In the genomic region with DNA sequence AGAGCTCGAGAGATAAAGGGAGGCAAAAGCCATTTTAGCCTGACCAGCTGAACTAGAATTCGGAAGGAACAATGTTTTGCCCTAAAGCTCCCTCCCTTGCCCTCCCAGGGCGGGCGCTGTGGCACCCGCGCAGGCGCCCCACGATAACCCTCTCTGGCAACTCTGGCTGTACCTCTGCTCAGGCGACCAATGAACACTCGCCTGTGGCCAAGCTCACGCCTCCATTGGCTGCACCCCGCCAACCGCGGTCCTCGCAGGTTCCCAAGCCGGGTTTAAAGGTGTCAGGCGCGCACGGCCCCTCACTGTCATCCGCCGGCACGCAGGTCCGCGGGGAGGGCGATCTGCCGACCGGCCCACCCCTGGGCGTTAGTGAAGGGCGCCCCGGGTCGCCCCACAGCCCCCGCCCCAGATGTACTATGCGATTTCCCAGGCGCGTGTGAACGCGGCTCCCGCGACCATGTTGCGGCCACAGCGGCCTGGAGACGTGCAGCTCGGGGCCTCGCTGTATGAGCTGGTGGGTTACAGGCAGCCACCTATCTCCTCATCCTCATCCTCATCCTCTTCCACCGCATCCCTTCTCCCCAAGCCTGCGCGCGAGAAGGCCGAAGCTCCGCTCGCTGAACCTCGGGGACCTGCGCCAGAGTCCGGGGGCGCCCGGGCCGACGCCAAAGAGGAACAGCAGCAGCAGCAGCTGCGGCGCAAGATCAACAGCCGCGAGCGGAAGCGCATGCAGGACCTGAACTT, we compare ENCODE assay signal across 8 mouse cellular contexts. TPM values are rescaled to one million over a fixed set of nuclear protein-coding genes. Genes with fewer than 3 reads are reported as not detected.
DNase-seq lines count a peak whose midpoint lies in the region; ATAC-seq and TF ChIP-seq lines count a peak whose summit lies in the region.

A gene (plus strand): TSS at position 305 of the 744 bp plus-strand sequence.

- no peak within 1 kb of the TSS for H3K27ac ChIP-seq in embryonic facial prominence, embryonic 13.5 days
- no peak within 1 kb of the TSS for H3K27ac ChIP-seq in heart, embryonic 10.5 days
- H3K27ac ChIP-seq in kidney, embryonic 15.5 days: no peak within 1 kb of the TSS
- H3K27ac ChIP-seq in limb, embryonic 14.5 days (replicated peaks; ENCODE audit: low read depth, low read length): no peak within 1 kb of the TSS
- peak within 1 kb of the TSS; percentile 67; the same call in 1 of the 2 replicates for H3K27ac ChIP-seq in midbrain, postnatal 0 days (ENCODE audit: low read depth, low read length)

- peak within 1 kb of the TSS; percentile 51 for H3K9ac ChIP-seq in embryonic facial prominence, embryonic 13.5 days
- H3K9ac ChIP-seq in kidney, embryonic 15.5 days: no peak within 1 kb of the TSS
- H3K9ac ChIP-seq in limb, embryonic 14.5 days (ENCODE audit: low read depth, low read length, severe bottlenecking): no peak within 1 kb of the TSS
- H3K9ac ChIP-seq in midbrain, postnatal 0 days (replicated peaks; ENCODE audit: low read length, poor library complexity, severe bottlenecking): peak within 1 kb of the TSS; percentile 42; the same call in 1 of the 2 replicates

- peak; percentile 76 for DNase-seq in layer of hippocampus, adult 11-12 months (ENCODE audit: low spot score)
- no peak for DNase-seq in layer of hippocampus, adult 9-10 months (ENCODE audit: low spot score)
- peak; percentile 83 for DNase-seq in heart, embryonic 10.5 days (ENCODE audit: low spot score)
- peak; percentile 20 for DNase-seq in limb, embryonic 14.5 days (ENCODE audit: low spot score)
- peak; percentile 82 for DNase-seq in midbrain, postnatal 0 days (ENCODE audit: low spot score)
- DNase-seq in testis, postnatal 14 days (ENCODE audit: low spot score): peak; percentile 69

- peak; percentile 85 for ATAC-seq in embryonic facial prominence, embryonic 13.5 days (ENCODE audit: insufficient number of reproducible peaks, insufficient read depth, low FRiP score, low TSS enrichment, low read depth)
- peak; percentile 85 for ATAC-seq in kidney, embryonic 15.5 days (replicated peaks; ENCODE audit: low FRiP score)
- peak; percentile 83 for ATAC-seq in limb, embryonic 14.5 days (ENCODE audit: low FRiP score, low read depth)
- peak; percentile 84 for ATAC-seq in midbrain, postnatal 0 days (ENCODE audit: low FRiP score)

- H3K4me1 ChIP-seq in embryonic facial prominence, embryonic 13.5 days: peaks cover 30% of the 10 kb centered on the region
- H3K4me1 ChIP-seq in heart, embryonic 10.5 days: peaks cover 20% of the 10 kb centered on the region
- peaks cover 24% of the 10 kb centered on the region for H3K4me1 ChIP-seq in kidney, embryonic 15.5 days
- H3K4me1 ChIP-seq in limb, embryonic 14.5 days (ENCODE audit: control insufficient read depth, insufficient read depth, low read length): peaks cover 18% of the 10 kb centered on the region
- H3K4me1 ChIP-seq in midbrain, postnatal 0 days (ENCODE audit: insufficient read depth, low read length): peaks cover 4% of the 10 kb centered on the region; the same call in 1 of the 2 replicates

- no peaks in the 10 kb centered on the region for H3K9me3 ChIP-seq in embryonic facial prominence, embryonic 13.5 days
- no peaks in the 10 kb centered on the region for H3K9me3 ChIP-seq in heart, embryonic 10.5 days
- no peaks in the 10 kb centered on the region for H3K9me3 ChIP-seq in kidney, embryonic 15.5 days (replicated peaks)
- H3K9me3 ChIP-seq in limb, embryonic 14.5 days (ENCODE audit: control insufficient read depth, low read length): no peaks in the 10 kb centered on the region
- H3K9me3 ChIP-seq in midbrain, postnatal 0 days (ENCODE audit: low read length): no peaks in the 10 kb centered on the region

- H3K4me2 ChIP-seq in embryonic facial prominence, embryonic 13.5 days: peak within 1 kb of the TSS; percentile 89
- peak within 1 kb of the TSS; percentile 76 for H3K4me2 ChIP-seq in kidney, embryonic 15.5 days
- peak within 1 kb of the TSS; percentile 72 for H3K4me2 ChIP-seq in limb, embryonic 14.5 days (replicated peaks; ENCODE audit: low read depth, low read length, severe bottlenecking)
- H3K4me2 ChIP-seq in midbrain, postnatal 0 days (ENCODE audit: low read depth, low read length, poor library complexity, severe bottlenecking): peak within 1 kb of the TSS; percentile 86

- no peak for TF ChIP-seq CTCF in midbrain, postnatal 0 days (IDR thresholded peaks at IDR 0.05)

- under 1% methylated on average over 64 of the region's 64 CpGs for whole genome bisulfite sequencing in embryonic facial prominence, embryonic 13.5 days
- under 1% methylated on average over 64 of the region's 64 CpGs for WGBS in heart, embryonic 10.5 days
- under 1% methylated on average over 63 of the region's 64 CpGs for WGBS in kidney, embryonic 15.5 days
- under 1% methylated on average over 51 of the region's 64 CpGs for WGBS in limb, embryonic 14.5 days
- under 1% methylated on average over 64 of the region's 64 CpGs for WGBS in midbrain, postnatal 0 days

- H3K27me3 ChIP-seq in embryonic facial prominence, embryonic 13.5 days: peaks cover 100% of the 10 kb centered on the region
- peaks cover 100% of the 10 kb centered on the region for H3K27me3 ChIP-seq in heart, embryonic 10.5 days (ENCODE audit: insufficient read depth, poor library complexity, severe bottlenecking)
- peaks cover 98% of the 10 kb centered on the region for H3K27me3 ChIP-seq in kidney, embryonic 15.5 days
- peaks cover 89% of the 10 kb centered on the region for H3K27me3 ChIP-seq in limb, embryonic 14.5 days (ENCODE audit: control insufficient read depth, insufficient read depth, low read length)
- peaks cover 78% of the 10 kb centered on the region for H3K27me3 ChIP-seq in midbrain, postnatal 0 days (ENCODE audit: insufficient read depth, low read length)

- peak within 1 kb of the TSS; percentile 46 for H3K4me3 ChIP-seq in embryonic facial prominence, embryonic 13.5 days
- peak within 1 kb of the TSS; percentile 62 for H3K4me3 ChIP-seq in heart, embryonic 10.5 days
- peak within 1 kb of the TSS; percentile 42 for H3K4me3 ChIP-seq in kidney, embryonic 15.5 days (replicated peaks)
- H3K4me3 ChIP-seq in limb, embryonic 14.5 days (replicated peaks; ENCODE audit: low read length): peak within 1 kb of the TSS; percentile 39
- H3K4me3 ChIP-seq in midbrain, postnatal 0 days (ENCODE audit: low read depth, low read length): peak within 1 kb of the TSS; percentile 49

- no peaks in the 10 kb centered on the region for H3K36me3 ChIP-seq in embryonic facial prominence, embryonic 13.5 days
- no peaks in the 10 kb centered on the region for H3K36me3 ChIP-seq in heart, embryonic 10.5 days
- H3K36me3 ChIP-seq in kidney, embryonic 15.5 days: no peaks in the 10 kb centered on the region
- no peaks in the 10 kb centered on the region for H3K36me3 ChIP-seq in limb, embryonic 14.5 days (ENCODE audit: control insufficient read depth, insufficient read depth, low read length)
- H3K36me3 ChIP-seq in midbrain, postnatal 0 days (ENCODE audit: insufficient read depth, low read length): no peaks in the 10 kb centered on the region

- no peak for TF ChIP-seq POLR2A in limb, embryonic 14.5 days (IDR thresholded peaks at IDR 0.05; ENCODE audit: borderline replicate concordance, extremely low read depth, insufficient read depth, insufficient read length)

RNA-seq across cellular contexts. Expression of the gene that starts here (rescaled TPM):
- polyA plus RNA-seq in embryonic facial prominence, embryonic 13.5 days (2015; fragmentation: Nextera tagmentation; extraction: Ambion mirVana): 1.4 and 3.4 TPM in 2 replicates
- polyA plus RNA-seq in heart, embryonic 10.5 days (2016; fragmentation: Nextera tagmentation; extraction: Ambion mirVana): 0.10 and 0.21 TPM in 2 replicates
- 0.09 and 0.12 TPM in 2 replicates for polyA plus RNA-seq in kidney, embryonic 15.5 days (2015; fragmentation: Nextera tagmentation; extraction: Ambion mirVana)
- 0.08 and 0.09 TPM in 2 replicates for polyA plus RNA-seq in limb, embryonic 14.5 days (2012; rRNA removed)
- 0.11 TPM in 1 of 2 replicates, not detected in the other for polyA plus RNA-seq in limb, embryonic 14.5 days (2014; fragmentation: Nextera tagmentation; extraction: Ambion mirVana)
- total RNA-seq in midbrain, postnatal 0 days (2014; rRNA removed): 153 and 196 TPM in 2 replicates
- 167 and 180 TPM in 2 replicates for polyA plus RNA-seq in midbrain, postnatal 0 days (2015; fragmentation: Nextera tagmentation; extraction: Ambion mirVana)

Comparison
In these comparisons a context has a peak if more than half of its experiments do, and no peak if none do; other contexts are left out.
1. RNA of the gene that starts here (polyA plus RNA-seq): 167 to 180 TPM in midbrain, postnatal 0 days; 1.4 to 3.4 TPM in embryonic facial prominence, embryonic 13.5 days, 0.08 to 0.11 TPM in limb, embryonic 14.5 days, 0.10 to 0.21 TPM in heart, embryonic 10.5 days and 0.09 to 0.12 TPM in kidney, embryonic 15.5 days; every median in the first group is over 10 times any median in the second.
2. Peak in DNase-seq and H3K4me3 ChIP-seq in heart, embryonic 10.5 days; RNA of the gene not detected or under 1 TPM.
3. Peak in ATAC-seq, H3K4me3 ChIP-seq and H3K4me2 ChIP-seq in kidney, embryonic 15.5 days; RNA of the gene not detected or under 1 TPM.
4. Peak in DNase-seq, ATAC-seq, H3K4me3 ChIP-seq and H3K4me2 ChIP-seq in limb, embryonic 14.5 days; RNA of the gene not detected or under 1 TPM.
5. H3K9ac ChIP-seq: peak in embryonic facial prominence, embryonic 13.5 days (single experiment) and midbrain, postnatal 0 days (single experiment); none in kidney, embryonic 15.5 days (single experiment) and limb, embryonic 14.5 days (single experiment).
6. Peak in every context shown above with its lines, with median percentiles within 50 percentile points of each other: ATAC-seq, H3K4me2 ChIP-seq and H3K4me3 ChIP-seq.